Mouse (Mus musculus): ENCODE measurements at regions not wholly inside any gene's neighbourhood (a gene's known extent, or its start where the extent isn't known, plus 50 kb on each side); places are given as distances from the start of the nearest gene placed in this dataset.
"Not testable (repeated sequence)": the region's sequence is repeated elsewhere in the genome, so short reads cannot be mapped to it uniquely, and the experiment has no call there.

GRCm38 (mm10) chr6:63044984-63045383 is 210.7 kb upstream of the Grid2 start:
- Histone ChIP-seq H3K27me3 (ENCODE audit: control insufficient read depth, insufficient read depth, low read length, poor library complexity, severe bottlenecking) (no peaks in the 10 kb centered on the region), H3K27ac (ENCODE audit: insufficient read depth, low read length) (no peak overlapping the region), H3K9ac (ENCODE audit: low read depth, poor library complexity, severe bottlenecking) (no peak overlapping the region), H3K4me3 (ENCODE audit: low read depth, low read length) (no peak overlapping the region), H3K4me1 (ENCODE audit: control insufficient read depth, insufficient read depth, low read length) (no peaks in the 10 kb centered on the region), H3K36me3 (ENCODE audit: control insufficient read depth, insufficient read depth, low read length, poor library complexity, severe bottlenecking) (no peaks in the 10 kb centered on the region), H3K9me3 (replicated peaks; ENCODE audit: control insufficient read depth, insufficient read depth, low read length, poor library complexity, severe bottlenecking) (no peaks in the 10 kb centered on the region)
- TF ChIP-seq EP300 (IDR thresholded peaks at IDR 0.05; ENCODE audit: insufficient read depth, low read depth, low read length) (no peak), POLR2A (IDR thresholded peaks at IDR 0.05; ENCODE audit: insufficient read depth, low read length) (no peak)

DNA sequence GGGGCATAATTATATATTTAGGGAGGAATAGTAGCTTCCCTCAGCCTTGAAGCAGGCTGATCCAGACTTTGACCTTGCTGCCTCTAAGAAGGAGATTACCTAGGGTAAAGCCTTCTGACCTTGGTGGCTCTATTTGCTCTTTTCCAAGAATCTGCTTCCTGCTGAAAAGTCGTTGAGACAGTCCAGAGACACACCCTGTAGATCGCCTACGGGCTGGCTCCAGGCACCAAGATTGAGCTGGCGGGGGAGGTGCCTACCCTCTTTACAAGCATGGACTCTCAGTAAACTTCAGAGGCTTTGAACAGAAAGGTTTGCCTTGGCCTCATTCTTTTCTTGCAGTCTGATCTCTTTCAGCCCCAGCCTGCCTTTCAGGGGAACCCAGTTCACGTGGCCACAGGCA is 191.1 kb upstream of the Grid2 start:
- not testable (repeated sequence) for H3K9ac ChIP-seq (ENCODE audit: low read depth, poor library complexity, severe bottlenecking); H3K27ac ChIP-seq (ENCODE audit: insufficient read depth, low read length); H3K27me3 ChIP-seq (ENCODE audit: control insufficient read depth, insufficient read depth, low read length, poor library complexity, severe bottlenecking); H3K9me3 ChIP-seq (replicated peaks; ENCODE audit: control insufficient read depth, insufficient read depth, low read length, poor library complexity, severe bottlenecking); H3K4me1 ChIP-seq (ENCODE audit: control insufficient read depth, insufficient read depth, low read length); H3K4me3 ChIP-seq (ENCODE audit: low read depth, low read length); H3K36me3 ChIP-seq (ENCODE audit: control insufficient read depth, insufficient read depth, low read length, poor library complexity, severe bottlenecking)
- TF ChIP-seq EP300 (IDR thresholded peaks at IDR 0.05; ENCODE audit: insufficient read depth, low read depth, low read length): peak; percentile 71; the same call in 1 of the 2 replicates

GRCm38 (mm10) chr6:63088225-63088624 is 167.5 kb upstream of the Grid2 start:
- TF ChIP-seq CTCF (IDR thresholded peaks at IDR 0.05; ENCODE audit: low read depth, low read length): no peak
- no peak for TF ChIP-seq POLR2A (IDR thresholded peaks at IDR 0.05; ENCODE audit: insufficient read depth, low read length)
- H3K4me3 ChIP-seq (ENCODE audit: low read depth, low read length): no peak overlapping the region

DNA sequence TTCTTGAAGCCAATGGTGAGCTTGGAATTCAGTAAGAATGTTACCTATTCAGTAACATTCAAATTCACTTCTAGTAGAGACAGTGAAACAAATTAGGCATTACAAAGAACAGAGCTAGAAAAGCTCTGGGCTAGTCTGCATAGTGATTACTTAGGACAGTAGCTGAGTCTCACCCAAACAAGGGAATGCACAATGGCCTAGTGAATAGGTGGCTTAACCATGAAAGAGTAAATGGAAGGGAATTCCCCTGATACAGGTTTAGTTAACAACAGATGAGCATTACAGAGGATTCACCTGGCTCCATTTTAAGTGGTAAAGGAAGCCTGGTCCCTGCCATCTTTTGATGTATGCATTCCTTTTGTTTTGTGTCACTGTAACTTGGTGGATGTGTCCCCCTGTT is 126.8 kb upstream of the Grid2 start:
- H3K9ac ChIP-seq (ENCODE audit: low read depth, poor library complexity, severe bottlenecking); H3K27me3 ChIP-seq (ENCODE audit: control insufficient read depth, insufficient read depth, low read length, poor library complexity, severe bottlenecking); H3K27ac ChIP-seq (ENCODE audit: insufficient read depth, low read length); H3K9me3 ChIP-seq (replicated peaks; ENCODE audit: control insufficient read depth, insufficient read depth, low read length, poor library complexity, severe bottlenecking); H3K4me1 ChIP-seq (ENCODE audit: control insufficient read depth, insufficient read depth, low read length); H3K36me3 ChIP-seq (ENCODE audit: control insufficient read depth, insufficient read depth, low read length, poor library complexity, severe bottlenecking); H3K4me3 ChIP-seq (ENCODE audit: low read depth, low read length): not testable (repeated sequence)

More at GRCm38 (mm10) chr6:63088225-63088624, 167.5 kb upstream of the Grid2 start:
- H3K27ac ChIP-seq (ENCODE audit: insufficient read depth, low read length): no peak overlapping the region
- H3K36me3 ChIP-seq (ENCODE audit: control insufficient read depth, insufficient read depth, low read length, poor library complexity, severe bottlenecking): no peaks in the 10 kb centered on the region
- H3K27me3 ChIP-seq (ENCODE audit: control insufficient read depth, insufficient read depth, low read length, poor library complexity, severe bottlenecking): no peaks in the 10 kb centered on the region
- H3K9me3 ChIP-seq (replicated peaks; ENCODE audit: control insufficient read depth, insufficient read depth, low read length, poor library complexity, severe bottlenecking): no peaks in the 10 kb centered on the region
- no peaks in the 10 kb centered on the region for H3K4me1 ChIP-seq (ENCODE audit: control insufficient read depth, insufficient read depth, low read length)
- H3K9ac ChIP-seq (ENCODE audit: low read depth, poor library complexity, severe bottlenecking): no peak overlapping the region

DNA sequence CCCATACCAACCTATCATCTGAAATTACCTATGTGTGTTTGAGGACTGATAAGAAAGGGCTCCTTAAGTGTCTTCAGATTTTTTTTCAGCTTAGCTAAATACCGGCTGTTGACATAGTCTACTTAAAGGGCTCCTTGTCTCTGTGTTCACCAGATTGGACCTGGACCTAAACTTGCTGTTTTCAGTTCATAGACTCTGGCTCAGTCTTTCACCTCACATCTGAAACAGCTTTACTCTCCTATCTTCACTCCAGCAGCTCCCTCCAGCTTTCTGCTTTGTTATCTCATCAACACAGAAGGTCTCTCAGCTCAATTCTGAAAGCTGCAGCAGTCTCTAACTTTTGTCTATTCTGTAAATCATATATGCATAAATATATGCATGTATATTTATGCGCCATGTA is 106.4 kb upstream of the Grid2 start:
- Histone ChIP-seq H3K27ac (ENCODE audit: insufficient read depth, low read length) (no peak overlapping the region), H3K4me3 (ENCODE audit: low read depth, low read length) (no peak overlapping the region), H3K9me3 (replicated peaks; ENCODE audit: control insufficient read depth, insufficient read depth, low read length, poor library complexity, severe bottlenecking) (no peaks in the 10 kb centered on the region), H3K9ac (ENCODE audit: low read depth, poor library complexity, severe bottlenecking) (no peak overlapping the region), H3K27me3 (ENCODE audit: control insufficient read depth, insufficient read depth, low read length, poor library complexity, severe bottlenecking) (no peaks in the 10 kb centered on the region), H3K36me3 (ENCODE audit: control insufficient read depth, insufficient read depth, low read length, poor library complexity, severe bottlenecking) (no peaks in the 10 kb centered on the region), H3K4me1 (ENCODE audit: control insufficient read depth, insufficient read depth, low read length) (no peaks in the 10 kb centered on the region)
- TF ChIP-seq POLR2A (IDR thresholded peaks at IDR 0.05; ENCODE audit: insufficient read depth, low read length): no peak
- no peak for TF ChIP-seq EP300 (IDR thresholded peaks at IDR 0.05; ENCODE audit: insufficient read depth, low read depth, low read length)
- TF ChIP-seq CTCF (IDR thresholded peaks at IDR 0.05; ENCODE audit: low read depth, low read length): no peak

DNA sequence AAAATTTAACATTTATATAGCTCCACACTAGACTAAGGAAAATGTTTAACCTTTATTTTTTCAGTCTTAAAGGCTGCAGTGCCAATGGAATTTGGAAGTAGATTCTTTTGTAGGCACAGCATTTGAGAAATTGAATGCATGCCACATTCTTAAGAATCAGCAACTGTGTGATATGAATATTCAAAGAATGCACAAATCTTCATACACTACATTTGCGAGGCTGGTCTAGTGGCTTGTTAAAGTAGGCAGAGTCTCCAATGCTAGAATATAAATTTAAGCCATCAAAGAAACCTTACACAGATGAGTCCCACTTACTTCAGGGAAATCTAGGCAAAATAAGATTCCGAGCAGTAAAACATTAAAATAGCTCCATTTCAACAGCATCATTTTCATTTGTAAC is 75.5 kb upstream of the Grid2 start:
- Histone ChIP-seq H3K27ac (ENCODE audit: insufficient read depth, low read length) (no peak overlapping the region), H3K9ac (ENCODE audit: low read depth, poor library complexity, severe bottlenecking) (no peak overlapping the region), H3K36me3 (ENCODE audit: control insufficient read depth, insufficient read depth, low read length, poor library complexity, severe bottlenecking) (no peaks in the 10 kb centered on the region), H3K4me3 (ENCODE audit: low read depth, low read length) (no peak overlapping the region), H3K4me1 (ENCODE audit: control insufficient read depth, insufficient read depth, low read length) (no peaks in the 10 kb centered on the region), H3K27me3 (ENCODE audit: control insufficient read depth, insufficient read depth, low read length, poor library complexity, severe bottlenecking) (no peaks in the 10 kb centered on the region), H3K9me3 (replicated peaks; ENCODE audit: control insufficient read depth, insufficient read depth, low read length, poor library complexity, severe bottlenecking) (peaks cover 4% of the 10 kb centered on the region; the same call in 1 of the 2 replicates)
- TF ChIP-seq POLR2A (IDR thresholded peaks at IDR 0.05; ENCODE audit: insufficient read depth, low read length) (no peak), EP300 (IDR thresholded peaks at IDR 0.05; ENCODE audit: insufficient read depth, low read depth, low read length) (no peak), CTCF (IDR thresholded peaks at IDR 0.05; ENCODE audit: low read depth, low read length) (no peak)

All from ES-Bruce4 (cell line).